Mouse (Mus musculus) megakaryocyte, embryonic 14.5 days (primary cell): Measurements from ENCODE around the gene Ubr2.

Experiments used
- FLI1 ChIP-seq: IDR thresholded peaks from 2 replicates; pipeline ENCODE4 v1.6.1; 2012; ENCODE audit warnings: low read length, inconsistent platforms, mixed read lengths
- GATA1 ChIP-seq: IDR thresholded peaks from 3 replicates; pipeline ENCODE4 v1.6.1; 2012; ENCODE audit warnings: mixed read lengths, low read length, inconsistent platforms, borderline replicate concordance

GRCm38 (mm10) chr17:46994641-46995398 is 15.5 kb downstream of the Ubr2 start:
- TF ChIP-seq GATA1 (no peak), FLI1 (no peak)
